ENCODE assay signal across 9 mouse cellular contexts in the genomic region with DNA sequence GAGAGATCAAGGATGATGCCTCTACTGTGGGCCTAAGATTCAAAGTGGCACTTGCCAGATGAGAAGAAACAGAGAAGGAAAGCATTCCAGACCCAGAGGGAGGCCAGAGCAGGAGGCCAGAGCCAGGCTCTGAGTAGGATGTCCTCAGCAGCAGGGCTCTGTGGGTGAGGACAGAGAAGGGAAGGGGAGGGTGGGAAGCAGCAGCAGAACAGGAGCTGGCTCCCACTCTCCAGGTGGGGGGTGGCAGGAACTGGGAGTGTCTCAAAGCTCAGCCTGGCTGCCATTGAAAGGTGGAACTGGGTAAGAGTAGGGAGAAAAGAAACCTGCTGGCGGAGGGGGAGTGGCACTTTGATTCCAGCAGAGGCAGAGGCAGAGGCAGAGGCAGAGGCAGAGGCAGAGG. TPM values are rescaled to one million over a fixed set of nuclear protein-coding genes. Genes with fewer than 3 reads are reported as not detected.
DNase-seq lines count a peak whose midpoint lies in the region; ATAC-seq and TF ChIP-seq lines count a peak whose summit lies in the region.
"Had no signal": no experiment of that assay in that cellular context is flagged by ENCODE, and none has a peak within 500 bp of the region (broad histone marks: within the 10 kb centered on the region; RNA-seq: fewer than 3 reads in every experiment).

No protein-coding gene starts in this region.

- peak overlapping the region; percentile 63 for H3K27ac ChIP-seq in kidney, embryonic 15.5 days
- peak overlapping the region; percentile 56; the same call in 1 of the 2 replicates for H3K27ac ChIP-seq in cortical plate, adult 2 months (ENCODE audit: insufficient read depth, low read length)
- peak overlapping the region; percentile 68 for H3K27ac ChIP-seq in forebrain, embryonic 15.5 days (replicated peaks)
- peak overlapping the region; percentile 38; the same call in 1 of the 2 replicates for H3K27ac ChIP-seq in midbrain, postnatal 0 days (ENCODE audit: low read depth, low read length)
- H3K27ac ChIP-seq: liver, embryonic 12.5 days had no signal

- 90% methylated on average over 1 of the region's 1 CpGs for WGBS in kidney, embryonic 15.5 days
- 85% methylated on average over 1 of the region's 1 CpGs for WGBS in forebrain, embryonic 15.5 days
- 84% methylated on average over 1 of the region's 1 CpGs for WGBS in midbrain, postnatal 0 days

- H3K9ac ChIP-seq in kidney, embryonic 15.5 days: no peak overlapping the region
- no peak overlapping the region for H3K9ac ChIP-seq in forebrain, embryonic 15.5 days (replicated peaks)
- no peak overlapping the region for H3K9ac ChIP-seq in midbrain, postnatal 0 days (replicated peaks; ENCODE audit: low read length, poor library complexity, severe bottlenecking)
- H3K9ac ChIP-seq: liver, embryonic 12.5 days had no signal

- peaks cover 74% of the 10 kb centered on the region for H3K4me1 ChIP-seq in kidney, embryonic 15.5 days
- H3K4me1 ChIP-seq in cortical plate, adult 2 months (ENCODE audit: control insufficient read depth, insufficient read depth, low read length): peaks cover 6% of the 10 kb centered on the region; the same call in 1 of the 2 replicates
- peaks cover 46% of the 10 kb centered on the region for H3K4me1 ChIP-seq in forebrain, embryonic 15.5 days
- peaks cover 6% of the 10 kb centered on the region; the same call in 1 of the 2 replicates for H3K4me1 ChIP-seq in midbrain, postnatal 0 days (ENCODE audit: insufficient read depth, low read length)

- H3K4me2 ChIP-seq in kidney, embryonic 15.5 days: no peak overlapping the region
- H3K4me2 ChIP-seq in forebrain, embryonic 15.5 days (replicated peaks): no peak overlapping the region
- H3K4me2 ChIP-seq in midbrain, postnatal 0 days (ENCODE audit: low read depth, low read length, poor library complexity, severe bottlenecking): no peak overlapping the region
- H3K4me2 ChIP-seq: liver, embryonic 12.5 days had no signal

- DNase-seq in kidney, postnatal 36 days: no peak
- no peak for DNase-seq in midbrain, postnatal 0 days (ENCODE audit: low spot score)
- no peak for DNase-seq in embryo, embryonic 10.5 days (ENCODE audit: low spot score)
- no peak for DNase-seq in thymus, adult 18-20 months
- DNase-seq: kidney, postnatal 4 days had no signal

- no peak for TF ChIP-seq POLR2A in cortical plate, adult 2 months (IDR thresholded peaks at IDR 0.05; ENCODE audit: extremely low read depth, insufficient read depth, low read length)

- TF ChIP-seq CTCF in cortical plate, adult 2 months (IDR thresholded peaks at IDR 0.05; ENCODE audit: extremely low read depth, insufficient read depth, low read length): no peak
- TF ChIP-seq CTCF in midbrain, postnatal 0 days (IDR thresholded peaks at IDR 0.05): no peak

- no peaks in the 10 kb centered on the region for H3K36me3 ChIP-seq in kidney, embryonic 15.5 days
- no peaks in the 10 kb centered on the region for H3K36me3 ChIP-seq in forebrain, embryonic 15.5 days
- no peaks in the 10 kb centered on the region for H3K36me3 ChIP-seq in midbrain, postnatal 0 days (ENCODE audit: insufficient read depth, low read length)
- H3K36me3 ChIP-seq: liver, embryonic 12.5 days had no signal

- H3K27me3 ChIP-seq in kidney, embryonic 15.5 days: no peaks in the 10 kb centered on the region
- no peaks in the 10 kb centered on the region for H3K27me3 ChIP-seq in forebrain, embryonic 15.5 days
- no peaks in the 10 kb centered on the region for H3K27me3 ChIP-seq in midbrain, postnatal 0 days (ENCODE audit: insufficient read depth, low read length)
- H3K27me3 ChIP-seq: liver, embryonic 12.5 days had no signal

- no peaks in the 10 kb centered on the region for H3K9me3 ChIP-seq in kidney, embryonic 15.5 days (replicated peaks)
- no peaks in the 10 kb centered on the region for H3K9me3 ChIP-seq in forebrain, embryonic 15.5 days
- H3K9me3 ChIP-seq in midbrain, postnatal 0 days (ENCODE audit: low read length): no peaks in the 10 kb centered on the region
- H3K9me3 ChIP-seq: liver, embryonic 12.5 days had no signal

- no peak for ATAC-seq in kidney, embryonic 15.5 days (replicated peaks; ENCODE audit: low FRiP score)
- no peak for ATAC-seq in forebrain, embryonic 15.5 days (replicated peaks)
- ATAC-seq in midbrain, postnatal 0 days (ENCODE audit: low FRiP score): no peak
- ATAC-seq: liver, embryonic 12.5 days had no signal

- H3K4me3 ChIP-seq in kidney, embryonic 15.5 days (replicated peaks): no peak overlapping the region
- H3K4me3 ChIP-seq in cortical plate, adult 2 months (ENCODE audit: insufficient read depth, low read length): no peak overlapping the region
- H3K4me3 ChIP-seq in forebrain, embryonic 15.5 days: no peak overlapping the region
- no peak overlapping the region for H3K4me3 ChIP-seq in midbrain, postnatal 0 days (ENCODE audit: low read depth, low read length)
- H3K4me3 ChIP-seq: liver, embryonic 12.5 days had no signal

RNA-seq across cellular contexts. Expression of gene Ier5, which starts 46.1 kb away (rescaled TPM):
- 7.5 and 7.6 TPM in 2 replicates for polyA plus RNA-seq in kidney, embryonic 15.5 days (2015; fragmentation: Nextera tagmentation; extraction: Ambion mirVana)
- 53.3 and 53.6 TPM in 2 replicates for polyA plus RNA-seq in cortical plate, adult 2 months (2012; rRNA removed)
- polyA plus RNA-seq in forebrain, embryonic 15.5 days (2015; fragmentation: Nextera tagmentation; extraction: Ambion mirVana): 19.8 and 21.5 TPM in 2 replicates
- total RNA-seq in midbrain, postnatal 0 days (2014; rRNA removed): 30.1 and 44.2 TPM in 2 replicates
- polyA plus RNA-seq in midbrain, postnatal 0 days (2015; fragmentation: Nextera tagmentation; extraction: Ambion mirVana): 3.9 and 4.0 TPM in 2 replicates
